Comparison of ENCODE assay signal across 12 mouse cellular contexts in genomic region chr4:65885921-65886320, GRCm38 (mm10).
"Had no signal": no experiment of that assay in that cellular context is flagged by ENCODE, and none has a peak within 500 bp of the region (broad histone marks: within the 10 kb centered on the region; RNA-seq: fewer than 3 reads in every experiment).

No protein-coding gene starts in this region.

- DNase-seq: kidney, adult 11 months; kidney, adult 8-10 months; kidney, postnatal 10 days; kidney, postnatal 36 days; layer of hippocampus, postnatal 36 days; liver, embryonic 13.5 days; lung, adult 2 months; lung, postnatal 14 days; lung, postnatal 4 days; midbrain, embryonic 14.5 days; right cerebral cortex, postnatal 4 days; thymus, postnatal 25 days had no signal
